Mouse (Mus musculus) right cerebral cortex, postnatal 4 days (tissue): ENCODE data around the gene Socs7.

ENCODE experiments used
- DNase-seq: peaks from one replicate; pipeline ENCODE4 v3.0.0-alpha.2; 2022

The Socs7 gene

GRCm38 (mm10) chr11:97343619-97344018 is 18.7 kb upstream of the Socs7 start:
- no peak for DNase-seq

GRCm38 (mm10) chr11:97345446-97345845 is 16.9 kb upstream of the Socs7 start:
- no peak for DNase-seq

- DNase-seq = peak; percentile 29
These were observed 16.0 kb upstream of the Socs7 start for GRCm38 (mm10) chr11:97346383-97346782.

GRCm38 (mm10) chr11:97347291-97347690 is 15.1 kb upstream of the Socs7 start:
- DNase-seq = no peak

- peak; percentile 78 for DNase-seq
These were observed 12.3 kb upstream of the Socs7 start for GRCm38 (mm10) chr11:97350035-97350434.

GRCm38 (mm10) chr11:97352027-97352684 is 10.2 kb upstream of the Socs7 start, which contains the start of gene Gpr179:
Gpr179 (minus strand) TSS chr11:97352077.
- DNase-seq = no peak

- DNase-seq = no peak
These were observed 9.3 kb upstream of the Socs7 start for GRCm38 (mm10) chr11:97352935-97353597.

GRCm38 (mm10) chr11:97354646-97355045 is 7.7 kb upstream of the Socs7 start:
- no peak for DNase-seq

GRCm38 (mm10) chr11:97355247-97355646 is 7.1 kb upstream of the Socs7 start:
- DNase-seq = no peak

- peak; percentile 63 for DNase-seq
These were observed 4.7 kb upstream of the Socs7 start for GRCm38 (mm10) chr11:97357663-97358062.

- no peak for DNase-seq
These were observed 245 bp downstream of the Socs7 start for GRCm38 (mm10) chr11:97362649-97362942.

GRCm38 (mm10) chr11:97362943-97363643 is 742 bp downstream of the Socs7 start:
- peak; percentile 39 for DNase-seq

GRCm38 (mm10) chr11:97363644-97363995 is 1.3 kb downstream of the Socs7 start:
- DNase-seq = no peak

- no peak for DNase-seq
These were observed 3.2 kb downstream of the Socs7 start for GRCm38 (mm10) chr11:97365556-97365955.

- DNase-seq = no peak
These were observed 6.2 kb downstream of the Socs7 start for GRCm38 (mm10) chr11:97368501-97368900.

- peak; percentile 19 for DNase-seq
These were observed 8.2 kb downstream of the Socs7 start for GRCm38 (mm10) chr11:97370329-97371091.

- no peak for DNase-seq
These were observed 10.0 kb downstream of the Socs7 start for GRCm38 (mm10) chr11:97372159-97372864.

GRCm38 (mm10) chr11:97373402-97373801 is 11.1 kb downstream of the Socs7 start:
- DNase-seq = no peak

- DNase-seq = no peak
These were observed 17.7 kb downstream of the Socs7 start for GRCm38 (mm10) chr11:97380036-97380435.

- DNase-seq = no peak
These were observed 20.7 kb downstream of the Socs7 start for GRCm38 (mm10) chr11:97383017-97383416.

GRCm38 (mm10) chr11:97383764-97384163 is 21.4 kb downstream of the Socs7 start:
- no peak for DNase-seq

- DNase-seq = no peak
These were observed 25.5 kb downstream of the Socs7 start for GRCm38 (mm10) chr11:97387811-97388210.

- DNase-seq = no peak
These were observed 26.8 kb downstream of the Socs7 start for GRCm38 (mm10) chr11:97389127-97389526.
